Mouse (Mus musculus) megakaryocyte, embryonic 14.5 days (primary cell): ENCODE measurements around the gene Unc5c.

Source experiments
- FLI1 ChIP-seq: IDR thresholded peaks from 2 replicates; pipeline ENCODE4 v1.6.1; 2012; ENCODE audit warnings: low read length, inconsistent platforms, mixed read lengths
- GATA1 ChIP-seq: IDR thresholded peaks from 3 replicates; pipeline ENCODE4 v1.6.1; 2012; ENCODE audit warnings: mixed read lengths, low read length, inconsistent platforms, borderline replicate concordance

DNA sequence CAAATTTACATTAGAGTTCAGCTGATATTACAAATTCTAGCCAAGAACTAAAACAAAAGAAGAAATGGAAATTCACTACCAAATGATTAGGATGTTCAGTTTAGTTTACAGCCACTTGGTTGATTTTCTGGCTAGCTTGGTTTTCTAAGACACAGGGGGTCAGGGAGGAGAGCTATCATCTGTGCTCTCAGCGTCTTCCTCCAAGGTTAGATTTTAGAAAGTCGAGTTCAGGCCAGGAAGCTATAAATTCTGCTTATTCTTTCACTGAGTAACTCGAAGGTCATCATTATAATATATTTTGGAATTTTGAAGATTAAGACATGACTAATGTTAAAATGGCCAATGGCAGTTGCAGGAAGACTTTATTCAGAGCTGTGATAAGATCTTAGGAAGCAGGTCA is 131.4 kb downstream of the Unc5c start:
- TF ChIP-seq GATA1 (no peak), FLI1 (no peak)
